Mouse (Mus musculus) lung, postnatal 4 days (tissue): ENCODE data around the gene Zfc3h1.

ENCODE experiments used
- DNase-seq, 2 experiments: peaks; one replicate each; pipeline ENCODE4 v3.0.0; 2021

Gene Zfc3h1

GRCm38 (mm10) chr10:115384221-115385017, at the start of gene Zfc3h1, which contains the start of gene Thap2:
Gene Zfc3h1 (plus strand): TSS chr10:115384959.
Gene Thap2 (minus strand): TSS chr10:115384443.
- peak; percentile 98 to 99 for DNase-seq

- DNase-seq: no peak
Observed at GRCm38 (mm10) chr10:115336901-115337300, 47.9 kb upstream of the Zfc3h1 start.

- no peak for DNase-seq
Observed at GRCm38 (mm10) chr10:115339820-115340328, 44.9 kb upstream of the Zfc3h1 start.

- DNase-seq: no peak
Observed at GRCm38 (mm10) chr10:115342771-115343425, 41.9 kb upstream of the Zfc3h1 start.

- no peak for DNase-seq
Observed at GRCm38 (mm10) chr10:115346444-115346843, 38.3 kb upstream of the Zfc3h1 start.

GRCm38 (mm10) chr10:115348131-115348530, 36.6 kb upstream of the Zfc3h1 start:
- no peak for DNase-seq

- no peak for DNase-seq
Observed at GRCm38 (mm10) chr10:115349029-115349428, 35.7 kb upstream of the Zfc3h1 start.

- DNase-seq: no peak
Observed at GRCm38 (mm10) chr10:115349509-115349908, 35.2 kb upstream of the Zfc3h1 start.

GRCm38 (mm10) chr10:115350810-115351397, 33.9 kb upstream of the Zfc3h1 start:
- no peak for DNase-seq

- DNase-seq: no peak
Observed at GRCm38 (mm10) chr10:115354553-115354952, 30.2 kb upstream of the Zfc3h1 start.

GRCm38 (mm10) chr10:115355016-115355415, 29.7 kb upstream of the Zfc3h1 start:
- no peak for DNase-seq

- no peak for DNase-seq
Observed at GRCm38 (mm10) chr10:115356106-115356505, 28.7 kb upstream of the Zfc3h1 start.

- DNase-seq: no peak
Observed at GRCm38 (mm10) chr10:115358216-115358919, 26.4 kb upstream of the Zfc3h1 start.

- DNase-seq: no peak
Observed at GRCm38 (mm10) chr10:115359066-115359465, 25.7 kb upstream of the Zfc3h1 start.

GRCm38 (mm10) chr10:115361840-115362622, 22.7 kb upstream of the Zfc3h1 start, which contains the start of gene Tmem19:
Gene Tmem19 (minus strand): TSS chr10:115362501.
- peak; percentile 97 to 99 for DNase-seq

GRCm38 (mm10) chr10:115362623-115362964, 22.2 kb upstream of the Zfc3h1 start:
- DNase-seq: no peak

- no peak for DNase-seq
Observed at GRCm38 (mm10) chr10:115363151-115363550, 21.6 kb upstream of the Zfc3h1 start.

- DNase-seq: no peak
Observed at GRCm38 (mm10) chr10:115381506-115382084, 3.2 kb upstream of the Zfc3h1 start.

- DNase-seq: no peak
Observed at GRCm38 (mm10) chr10:115382846-115383643, 1.7 kb upstream of the Zfc3h1 start.

- no peak for DNase-seq
Observed at GRCm38 (mm10) chr10:115383644-115384220, 1.0 kb upstream of the Zfc3h1 start.
